Mouse (Mus musculus) ES-E14 (cell line): ENCODE data around the gene Btn2a2.

Experiments used
- HCFC1 ChIP-seq: IDR thresholded peaks from 2 replicates; pipeline ENCODE4 v1.6.1; 2012; ENCODE audit warnings: low read length, inconsistent platforms, borderline replicate concordance; ENCODE audit not compliant: insufficient read depth
- ZNF384 ChIP-seq: IDR thresholded peaks from 2 replicates; pipeline ENCODE4 v1.6.1; 2012; ENCODE audit warnings: low read depth, low read length, inconsistent platforms

DNA sequence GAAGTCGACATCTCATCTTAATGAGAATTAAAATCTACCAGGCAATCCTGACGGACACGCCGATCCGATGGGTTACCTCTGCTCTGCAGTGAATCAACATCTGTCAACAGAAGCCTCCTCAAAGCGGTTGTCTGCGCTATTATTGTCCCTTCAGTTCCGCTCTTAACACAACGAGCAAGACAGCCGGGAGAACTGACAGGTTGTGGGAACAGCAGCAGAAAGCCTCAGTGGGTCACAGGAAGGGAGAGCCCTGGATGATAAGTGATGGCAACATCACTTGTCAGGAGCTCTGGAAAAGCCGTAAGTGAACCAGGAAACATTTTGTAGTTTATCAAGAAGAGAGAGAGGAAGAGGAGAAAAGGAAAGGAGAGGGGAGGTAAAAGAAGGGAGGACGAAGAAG lies 53.0 kb downstream of the Btn2a2 start:
- no peak for TF ChIP-seq ZNF384
- no peak for TF ChIP-seq HCFC1
